Mouse (Mus musculus) spleen, adult 2 months (tissue): ENCODE results near the gene Cacna1a. TPM values are rescaled to one million over a fixed set of nuclear protein-coding genes. Genes with fewer than 3 reads are reported as not detected.
"Not testable (repeated sequence)": the region's sequence is repeated elsewhere in the genome, so short reads cannot be mapped to it uniquely, and the experiment has no call there.

Experiments used
- DNase-seq, 2 experiments: peaks; one replicate each; pipeline versions ENCODE4 v3.0.0 to v3.0.0-alpha.2; 2012 to 2021; ENCODE audit warnings: low spot score in 2 of 2, low read depth in 1 of 2
- H3K27ac ChIP-seq: fragments of 200-500 bp; 2 replicates; pipeline ENCODE4 v1.5.1; 2012; ENCODE audit warnings: low read length, inconsistent platforms; ENCODE audit not compliant: insufficient read depth
- H3K27me3 ChIP-seq: fragments of 200-500 bp; 2 replicates; pipeline ENCODE4 v1.6.1; 2012; ENCODE audit warnings: mild to moderate bottlenecking, moderate library complexity, low read length, inconsistent platforms; ENCODE audit not compliant: control insufficient read depth, insufficient read depth
- H3K36me3 ChIP-seq: fragments of 200-500 bp; 2 replicates; pipeline ENCODE4 v1.6.1; 2012; ENCODE audit warnings: mild to moderate bottlenecking, low read length, inconsistent platforms; ENCODE audit not compliant: control insufficient read depth, insufficient read depth
- H3K4me1 ChIP-seq: fragments of 200-500 bp; 2 replicates; pipeline ENCODE4 v1.6.1; 2011; ENCODE audit warnings: inconsistent platforms; ENCODE audit not compliant: control insufficient read depth, insufficient read depth, insufficient read length
- H3K4me3 ChIP-seq: fragments of 200-500 bp; 2 replicates; pipeline ENCODE4 v1.5.1; 2011; ENCODE audit warnings: mild to moderate bottlenecking, inconsistent platforms; ENCODE audit not compliant: insufficient read depth, insufficient read length; ENCODE audit errors: extremely low read depth
- CTCF ChIP-seq: fragments of 200-500 bp; IDR thresholded peaks from 2 replicates; pipeline ENCODE4 v1.5.1; 2011; ENCODE audit warnings: mild to moderate bottlenecking, inconsistent platforms; ENCODE audit not compliant: insufficient read depth, insufficient read length, insufficient replicate concordance; ENCODE audit errors: extremely low read depth
- POLR2A ChIP-seq: fragments of 200-500 bp; IDR thresholded peaks from 2 replicates; pipeline ENCODE4 v1.6.1; 2011; ENCODE audit warnings: low read depth, low read length, inconsistent platforms
- WGBS: fragments of 180-500 bp; shearing (Covaris S2); methylation state at CpG from one replicate; pipeline ENCODE4 v1.1.7; 2018; 5-methylcytosine and 5-hydroxymethylcytosine counted together
- polyA plus RNA-seq: library from polyadenylated mRNA; depleted of rRNA; stranded (reverse); fragments of >200 nt; gene quantifications from 2 replicates; pipeline ENCODE4 v1.2.3, GENCODE M21; 2012

The Cacna1a gene
- polyA plus RNA-seq, 1 experiment, result 7.0 TPM

DNA sequence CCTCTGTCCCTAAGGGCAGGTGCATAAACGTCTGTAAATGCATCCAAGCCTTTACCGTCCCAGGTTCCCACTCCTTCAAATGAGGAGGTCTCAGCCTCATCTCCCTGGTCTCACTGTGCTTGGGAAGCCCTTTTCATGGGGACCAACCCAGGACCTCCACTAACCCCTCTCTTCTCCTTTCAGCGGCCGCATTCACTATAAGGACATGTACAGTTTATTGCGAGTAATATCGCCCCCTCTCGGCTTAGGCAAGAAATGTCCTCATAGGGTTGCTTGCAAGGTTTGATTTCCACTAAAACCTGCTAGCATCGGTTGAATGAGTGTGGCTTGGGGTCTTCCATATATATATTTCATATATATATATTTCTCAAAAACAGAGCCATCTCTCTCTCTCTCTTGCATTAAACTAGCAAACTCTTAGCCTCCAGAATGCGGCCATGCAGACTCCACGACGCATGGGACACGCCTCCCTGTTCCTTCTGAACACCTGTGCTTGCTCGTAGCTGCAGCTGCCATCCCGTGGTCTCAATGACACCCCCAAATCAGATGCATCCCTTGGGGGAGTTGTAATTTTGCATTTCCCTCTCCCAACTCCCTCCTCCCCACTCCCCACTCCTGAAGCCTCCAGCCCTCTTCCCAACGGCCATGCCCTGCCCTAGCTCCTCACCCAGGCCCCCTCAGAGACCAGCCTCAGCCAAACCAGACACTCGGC, 226.4 kb downstream of the Cacna1a start:
- TF ChIP-seq CTCF (peak; percentile 17; the same call in 1 of the 2 replicates), POLR2A (no peak)
- H3K4me1 ChIP-seq, result no peaks in the 10 kb centered on the region; the same call in 1 of the 2 replicates
- H3K4me3 ChIP-seq, result no peak overlapping the region
- WGBS, result 34% methylated on average over 16 of the region's 16 CpGs
- H3K36me3 ChIP-seq, result no peaks in the 10 kb centered on the region
- H3K27ac ChIP-seq, result no peak overlapping the region
- DNase-seq, result peak in 1 of 2 experiments; percentile 18
- H3K27me3 ChIP-seq, result no peaks in the 10 kb centered on the region

DNA sequence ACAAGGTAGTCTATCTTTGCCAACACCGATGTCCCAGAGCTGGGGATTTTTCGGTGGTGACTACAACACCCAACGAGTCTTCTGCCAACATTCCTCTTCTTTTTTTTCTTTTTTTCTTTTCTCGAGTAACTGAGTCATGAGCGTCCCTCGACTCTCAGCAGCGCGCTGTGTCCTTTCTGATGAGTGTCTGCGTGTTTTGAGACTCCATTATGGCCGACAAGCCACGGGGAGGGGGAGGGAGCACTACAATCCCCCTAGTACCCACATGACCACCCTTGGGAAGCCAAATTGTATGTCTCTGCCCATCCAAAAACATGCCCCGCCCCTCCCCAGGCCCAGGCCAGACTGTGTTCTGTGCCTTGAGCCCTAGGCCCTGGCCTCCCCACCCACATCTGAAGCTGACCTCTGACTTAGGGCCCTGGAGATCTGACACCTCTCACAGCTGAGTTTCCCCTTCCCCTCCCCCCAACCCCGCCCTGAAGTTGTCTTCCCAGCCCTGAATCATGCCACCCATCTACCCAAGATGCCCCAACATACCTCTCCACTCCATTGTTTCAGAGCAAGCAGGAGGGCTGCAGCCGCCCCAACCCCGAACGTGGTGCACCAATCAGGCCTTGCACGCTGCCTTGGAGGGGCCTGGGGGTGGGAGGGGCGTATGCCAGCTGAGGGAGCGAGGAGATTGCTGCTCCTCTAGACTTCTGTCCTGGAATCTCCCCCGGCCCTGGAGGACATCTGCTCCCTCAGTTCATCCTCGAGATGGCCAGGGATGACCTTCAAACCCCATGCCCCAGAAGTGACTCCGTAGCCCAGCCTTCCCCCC, 227.6 kb downstream of the Cacna1a start:
- DNase-seq, result no peak
- H3K27me3 ChIP-seq, result no peaks in the 10 kb centered on the region
- WGBS, result 74% methylated on average over 22 of the region's 22 CpGs
- H3K4me1 ChIP-seq, result no peaks in the 10 kb centered on the region; the same call in 1 of the 2 replicates
- no peak overlapping the region for H3K4me3 ChIP-seq
- no peak overlapping the region for H3K27ac ChIP-seq
- TF ChIP-seq CTCF, result no peak
- no peak for TF ChIP-seq POLR2A
- no peaks in the 10 kb centered on the region for H3K36me3 ChIP-seq

- Histone ChIP-seq H3K27me3 (no peaks in the 10 kb centered on the region), H3K36me3 (no peaks in the 10 kb centered on the region), H3K4me1 (no peaks in the 10 kb centered on the region; the same call in 1 of the 2 replicates), H3K4me3 (no peak overlapping the region), H3K27ac (no peak overlapping the region)
- WGBS, result 69% methylated on average over 22 of the region's 22 CpGs
- no peak for DNase-seq
- TF ChIP-seq CTCF (no peak), POLR2A (no peak)
Observed at GRCm38 (mm10) chr8:84617005-84617404, 228.8 kb downstream of the Cacna1a start.

GRCm38 (mm10) chr8:84621102-84621625, 232.9 kb downstream of the Cacna1a start:
- no peaks in the 10 kb centered on the region for H3K27me3 ChIP-seq
- H3K27ac ChIP-seq, result no peak overlapping the region
- no peak overlapping the region for H3K4me3 ChIP-seq
- 79% methylated on average over 8 of the region's 8 CpGs for WGBS
- no peaks in the 10 kb centered on the region for H3K4me1 ChIP-seq
- TF ChIP-seq CTCF (no peak), POLR2A (no peak)
- no peak for DNase-seq
- H3K36me3 ChIP-seq, result no peaks in the 10 kb centered on the region

DNA sequence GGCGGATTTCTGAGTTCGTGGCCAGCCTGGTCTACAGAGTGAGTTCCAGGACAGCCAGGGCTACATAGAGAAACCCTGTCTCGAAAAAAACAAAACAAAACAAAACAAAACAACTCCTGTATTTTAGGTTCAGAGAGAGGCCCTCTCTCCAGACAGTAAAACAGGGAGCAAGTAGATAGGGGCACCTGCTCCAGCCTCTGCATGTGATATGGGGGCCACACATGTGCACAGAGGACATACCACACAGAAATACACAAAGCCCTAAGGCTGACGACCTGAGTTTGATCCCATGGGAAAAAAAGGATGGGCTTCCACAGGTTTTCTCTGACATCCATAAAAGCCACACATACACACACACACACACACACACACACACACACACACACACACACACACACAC, 235.2 kb downstream of the Cacna1a start:
- H3K27ac ChIP-seq, H3K4me3 ChIP-seq, DNase-seq, H3K36me3 ChIP-seq, H3K27me3 ChIP-seq, H3K4me1 ChIP-seq: not testable (repeated sequence)
- WGBS, result 80% methylated on average over 4 of the region's 4 CpGs

GRCm38 (mm10) chr8:84629586-84629985, 241.3 kb downstream of the Cacna1a start:
- no peaks in the 10 kb centered on the region for H3K27me3 ChIP-seq
- WGBS, result 82% methylated on average over 11 of the region's 11 CpGs
- DNase-seq, result no peak
- H3K27ac ChIP-seq, result no peak overlapping the region
- H3K4me3 ChIP-seq, result no peak overlapping the region
- no peak for TF ChIP-seq CTCF
- TF ChIP-seq POLR2A, result no peak
- no peaks in the 10 kb centered on the region for H3K36me3 ChIP-seq
- H3K4me1 ChIP-seq, result no peaks in the 10 kb centered on the region
